Mouse (Mus musculus): ENCODE measurements at regions not wholly inside any gene's neighbourhood (a gene's known extent, or its start where the extent isn't known, plus 50 kb on each side); places are given as distances from the start of the nearest gene placed in this dataset.

DNA sequence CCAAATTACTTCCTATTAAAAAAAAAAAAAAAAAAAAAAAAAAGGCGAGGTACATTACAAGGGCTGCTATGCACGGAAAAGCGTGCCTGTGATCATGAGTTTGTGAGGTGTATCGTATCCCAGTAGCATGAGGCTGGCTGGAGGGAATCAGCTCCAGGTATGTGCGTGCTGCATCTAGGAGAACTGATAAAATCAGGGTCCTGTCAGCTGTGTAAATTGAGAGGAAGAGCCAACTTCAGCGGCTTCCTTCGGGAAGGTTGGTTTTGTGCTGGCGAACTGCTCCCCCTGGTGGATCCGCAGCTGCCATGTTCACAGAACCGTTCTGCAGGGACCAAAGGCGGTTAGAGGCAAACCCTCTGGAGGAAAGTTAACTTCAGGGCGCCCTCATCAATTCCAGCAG lies 60.8 kb upstream of the Gm10295 start:
- DNase-seq (ENCODE audit: low spot score in 2 of 2), result peak; percentile 81 to 89

- DNase-seq (ENCODE audit: low spot score in 2 of 2), result no peak
Measured at GRCm38 (mm10) chr7:71411293-71412011, 60.2 kb upstream of the Gm10295 start.

DNA sequence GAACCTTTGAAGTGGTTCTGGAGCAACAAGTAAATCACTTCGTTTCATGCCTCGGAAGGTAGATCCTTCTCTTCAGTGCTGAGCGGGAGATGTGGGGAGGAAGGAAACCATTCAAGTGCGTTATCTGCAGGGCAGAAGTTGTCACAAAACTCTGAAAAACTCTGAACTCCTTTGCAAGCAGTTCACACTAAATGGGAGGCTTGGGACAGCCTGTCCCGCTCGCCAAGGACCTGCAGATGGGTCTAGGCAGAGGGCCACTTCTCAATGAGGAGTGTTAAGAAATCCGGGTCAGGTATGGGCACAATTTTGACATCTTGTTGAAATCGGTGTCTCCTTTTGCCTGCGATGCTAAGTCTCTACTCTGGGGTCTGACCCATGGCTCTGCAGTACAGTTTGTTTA lies 58.6 kb upstream of the Gm10295 start:
- no peak for DNase-seq (ENCODE audit: low spot score in 2 of 2)

DNA sequence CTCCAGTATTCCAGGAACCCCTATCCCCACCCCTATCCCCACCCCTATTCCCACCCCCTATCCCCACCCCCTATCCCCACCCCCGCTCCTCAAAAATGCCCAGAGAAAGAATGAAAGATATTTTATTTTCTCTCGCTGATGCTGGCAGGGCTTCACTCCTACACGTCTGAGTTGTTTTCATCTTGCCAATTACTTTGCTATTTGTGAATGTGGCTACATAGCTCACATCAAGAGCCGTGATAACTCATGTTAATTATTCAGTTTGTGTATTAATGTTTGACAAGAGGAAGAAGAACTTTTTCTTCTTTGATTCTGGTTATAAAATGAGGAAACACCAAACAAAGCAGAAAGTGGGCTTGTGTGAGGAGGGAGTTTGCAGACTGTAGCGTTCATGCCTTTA lies 57.8 kb upstream of the Gm10295 start:
- DNase-seq (ENCODE audit: low spot score in 2 of 2), result no peak

- DNase-seq (ENCODE audit: low spot score in 2 of 2), result no peak
Measured at GRCm38 (mm10) chr7:71406283-71406682, 55.0 kb upstream of the Gm10295 start.

Measured in layer of hippocampus, postnatal 10 days (tissue).